Comparison of ENCODE assay signal across 8 mouse cellular contexts in genomic region chr2:117121984-117122605, GRCm38 (mm10). TPM values are rescaled to one million over a fixed set of nuclear protein-coding genes. Genes with fewer than 3 reads are reported as not detected.
A peak's percentile ranks its signal among the peaks of the same experiment; 100 is the strongest.
DNase-seq lines count a peak whose midpoint lies in the region; ATAC-seq lines count a peak whose summit lies in the region.

No protein-coding gene starts in this region.

- no peaks in the 10 kb centered on the region for H3K9me3 ChIP-seq in neural tube, embryonic 11.5 days (ENCODE audit: control insufficient read depth, low read length)
- no peaks in the 10 kb centered on the region for H3K9me3 ChIP-seq in intestine, embryonic 14.5 days (ENCODE audit: control insufficient read depth, low read length)
- no peaks in the 10 kb centered on the region for H3K9me3 ChIP-seq in neural tube, embryonic 14.5 days (ENCODE audit: control insufficient read depth, low read length)

- under 1% methylated on average over 19 of the region's 19 CpGs for WGBS in neural tube, embryonic 11.5 days
- under 1% methylated on average over 19 of the region's 19 CpGs for WGBS in intestine, embryonic 14.5 days
- 1% methylated on average over 19 of the region's 19 CpGs for WGBS in neural tube, embryonic 14.5 days

- H3K4me3 ChIP-seq in neural tube, embryonic 11.5 days (ENCODE audit: low read depth, low read length), result peak overlapping the region; percentile 86
- peak overlapping the region; percentile 95 for H3K4me3 ChIP-seq in intestine, embryonic 14.5 days (ENCODE audit: low read depth, low read length)
- H3K4me3 ChIP-seq in neural tube, embryonic 14.5 days (ENCODE audit: low read depth, low read length), result peak overlapping the region; percentile 90

- DNase-seq in cerebellum, adult 11-12 months, result peak; percentile 23
- peak; percentile 35 for DNase-seq in neural tube, embryonic 11.5 days (ENCODE audit: low spot score)
- no peak for DNase-seq in neural tube, embryonic 10.5 days (ENCODE audit: extremely low spot score, low spot score)
- no peak for DNase-seq in intestine, embryonic 14.5 days (ENCODE audit: low spot score)
- DNase-seq in left cerebral cortex, adult 18-20 months (ENCODE audit: low spot score in 2 of 2), result no peak
- no peak for DNase-seq in layer of hippocampus, postnatal 36 days

- H3K36me3 ChIP-seq in neural tube, embryonic 11.5 days (ENCODE audit: control insufficient read depth, insufficient read depth, low read length), result no peaks in the 10 kb centered on the region
- H3K36me3 ChIP-seq in intestine, embryonic 14.5 days (ENCODE audit: control insufficient read depth, insufficient read depth, low read length), result no peaks in the 10 kb centered on the region
- no peaks in the 10 kb centered on the region for H3K36me3 ChIP-seq in neural tube, embryonic 14.5 days (ENCODE audit: control insufficient read depth, insufficient read depth, low read length)

- H3K9ac ChIP-seq in neural tube, embryonic 11.5 days (ENCODE audit: low read length), result peak overlapping the region; percentile 96
- H3K9ac ChIP-seq in intestine, embryonic 14.5 days (ENCODE audit: low read length), result peak overlapping the region; percentile 96
- peak overlapping the region; percentile 98 for H3K9ac ChIP-seq in neural tube, embryonic 14.5 days (replicated peaks; ENCODE audit: low read depth, low read length)

- peaks cover 8% of the 10 kb centered on the region for H3K4me1 ChIP-seq in neural tube, embryonic 11.5 days (ENCODE audit: control insufficient read depth, insufficient read depth, low read length)
- peaks cover 16% of the 10 kb centered on the region for H3K4me1 ChIP-seq in intestine, embryonic 14.5 days (replicated peaks; ENCODE audit: control insufficient read depth, insufficient read depth, low read length)
- peaks cover 12% of the 10 kb centered on the region for H3K4me1 ChIP-seq in neural tube, embryonic 14.5 days (ENCODE audit: control insufficient read depth, insufficient read depth, low read length)

- H3K27me3 ChIP-seq in neural tube, embryonic 11.5 days (ENCODE audit: control insufficient read depth, insufficient read depth, low read length), result no peaks in the 10 kb centered on the region
- H3K27me3 ChIP-seq in intestine, embryonic 14.5 days (replicated peaks; ENCODE audit: control insufficient read depth, insufficient read depth, low read length), result no peaks in the 10 kb centered on the region
- H3K27me3 ChIP-seq in neural tube, embryonic 14.5 days (ENCODE audit: control insufficient read depth, insufficient read depth, low read length), result no peaks in the 10 kb centered on the region

- peak overlapping the region; percentile 99 for H3K27ac ChIP-seq in neural tube, embryonic 11.5 days (ENCODE audit: low read depth, low read length)
- peak overlapping the region; percentile 99; the same call in 1 of the 2 replicates for H3K27ac ChIP-seq in intestine, embryonic 14.5 days (ENCODE audit: low read depth)
- peak overlapping the region; percentile 99 for H3K27ac ChIP-seq in neural tube, embryonic 14.5 days (ENCODE audit: low read depth, low read length)

- H3K4me2 ChIP-seq in neural tube, embryonic 11.5 days (ENCODE audit: low read depth), result peak overlapping the region; percentile 73
- H3K4me2 ChIP-seq in intestine, embryonic 14.5 days (ENCODE audit: low read length), result peak overlapping the region; percentile 54
- peak overlapping the region; percentile 66 for H3K4me2 ChIP-seq in neural tube, embryonic 14.5 days (ENCODE audit: low read depth, low read length)

- ATAC-seq in cerebellum, adult (ENCODE audit: insufficient number of reproducible peaks, low FRiP score, low TSS enrichment), result no peak
- no peak for ATAC-seq in neural tube, embryonic 11.5 days (ENCODE audit: insufficient read depth, low FRiP score, low TSS enrichment)
- ATAC-seq in intestine, embryonic 14.5 days (replicated peaks; ENCODE audit: low FRiP score, low TSS enrichment, low read depth), result no peak
- ATAC-seq in neural tube, embryonic 14.5 days (ENCODE audit: low read depth), result no peak

RNA-seq across cellular contexts. Expression of gene Spred1, which starts 0.9 kb away (rescaled TPM):
- 23.4 and 23.5 TPM in 2 replicates for polyA plus RNA-seq in neural tube, embryonic 11.5 days (2014; fragmentation: Nextera tagmentation; extraction: Ambion mirVana)
- 14.0 and 15.3 TPM in 2 replicates for polyA plus RNA-seq in intestine, embryonic 14.5 days (2014; fragmentation: Nextera tagmentation; extraction: Ambion mirVana)
- 16.0 and 20.8 TPM in 2 replicates for polyA plus RNA-seq in neural tube, embryonic 14.5 days (2014; fragmentation: Nextera tagmentation; extraction: Ambion mirVana)
- 100 to 1,000 TPM; 169 to 186 TPM for total RNA-seq in left cerebral cortex, adult 18-20 months (2021)
- total RNA-seq in layer of hippocampus, postnatal 36 days (2021), result 100 to 1,000 TPM; 112 to 114 TPM

Comparison
In these comparisons a context has a peak if more than half of its experiments do, and no peak if none do; other contexts are left out.
1. DNase-seq: peak in cerebellum, adult 11-12 months (single experiment) and neural tube, embryonic 11.5 days (single experiment); none in neural tube, embryonic 10.5 days (single experiment), intestine, embryonic 14.5 days (single experiment), left cerebral cortex, adult 18-20 months (0 of 2) and layer of hippocampus, postnatal 36 days (0 of 2).
2. Peak in every context shown above with its lines, with median percentiles within 50 percentile points of each other: H3K27ac ChIP-seq, H3K4me2 ChIP-seq, H3K4me3 ChIP-seq and H3K9ac ChIP-seq.